Mouse (Mus musculus): ENCODE measurements at regions not wholly inside any gene's neighbourhood (a gene's known extent, or its start where the extent isn't known, plus 50 kb on each side); places are given as distances from the start of the nearest gene placed in this dataset.

DNA sequence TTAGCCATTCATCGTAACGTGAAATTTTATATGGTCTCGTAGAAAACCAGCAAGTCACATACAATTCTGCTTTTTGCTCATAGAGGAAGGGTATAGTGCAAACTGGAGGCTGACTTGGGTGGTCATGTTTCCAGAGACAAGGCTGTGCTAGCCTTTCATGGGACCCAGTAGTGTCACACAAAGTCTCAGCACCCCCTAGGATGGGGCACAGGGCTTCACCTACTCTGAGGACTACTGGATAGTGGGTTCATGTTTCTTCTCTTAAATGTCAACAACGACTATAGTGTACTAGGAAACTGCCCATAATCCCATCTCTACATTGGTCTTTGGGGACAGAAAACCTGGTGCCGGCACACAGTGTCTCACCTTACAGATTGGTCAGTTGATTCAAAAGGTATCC, 603.0 kb upstream of the Sall1 start:
- 83% methylated on average over 5 of the region's 5 CpGs for WGBS
- no peak overlapping the region for H3K9ac ChIP-seq

DNA sequence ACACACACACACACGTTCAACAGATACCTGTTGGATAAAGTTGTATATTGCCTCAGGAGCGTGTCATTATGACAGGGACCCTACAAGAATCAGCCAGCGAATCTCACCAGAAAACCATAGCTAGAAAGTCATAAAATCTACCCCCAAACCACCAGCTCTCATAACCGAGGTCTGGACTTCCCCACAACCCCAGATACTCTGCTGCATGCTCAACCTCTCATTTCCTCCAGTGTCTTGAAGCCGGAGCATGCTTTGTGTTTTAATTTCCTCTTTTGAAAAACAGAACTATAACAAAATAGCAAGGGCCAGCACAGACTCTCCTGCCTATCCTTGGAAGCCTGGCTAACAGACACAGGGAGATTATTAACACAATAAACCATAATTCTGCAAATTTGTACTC, 597.4 kb upstream of the Sall1 start:
- H3K36me3 ChIP-seq, result no peaks in the 10 kb centered on the region
- no peaks in the 10 kb centered on the region for H3K4me1 ChIP-seq
- H3K27me3 ChIP-seq, result no peaks in the 10 kb centered on the region
- H3K9ac ChIP-seq, result no peak overlapping the region
- ATAC-seq (ENCODE audit: insufficient number of reproducible peaks, low FRiP score, low TSS enrichment, low read depth), result no peak
- no peak overlapping the region for H3K27ac ChIP-seq (replicated peaks)
- 77% methylated on average over 5 of the region's 5 CpGs for WGBS
- no peaks in the 10 kb centered on the region for H3K9me3 ChIP-seq (replicated peaks)
- no peak overlapping the region for H3K4me3 ChIP-seq (replicated peaks)
- no peak overlapping the region for H3K4me2 ChIP-seq (replicated peaks)

More for the DNA sequence above, 603.0 kb upstream of the Sall1 start:
- H3K4me3 ChIP-seq (replicated peaks), result no peak overlapping the region
- no peak overlapping the region for H3K27ac ChIP-seq (replicated peaks)
- no peaks in the 10 kb centered on the region for H3K27me3 ChIP-seq
- no peak overlapping the region for H3K4me2 ChIP-seq (replicated peaks)
- ATAC-seq (ENCODE audit: insufficient number of reproducible peaks, low FRiP score, low TSS enrichment, low read depth), result no peak
- H3K4me1 ChIP-seq, result no peaks in the 10 kb centered on the region
- H3K36me3 ChIP-seq, result no peaks in the 10 kb centered on the region
- no peaks in the 10 kb centered on the region for H3K9me3 ChIP-seq (replicated peaks)

DNA sequence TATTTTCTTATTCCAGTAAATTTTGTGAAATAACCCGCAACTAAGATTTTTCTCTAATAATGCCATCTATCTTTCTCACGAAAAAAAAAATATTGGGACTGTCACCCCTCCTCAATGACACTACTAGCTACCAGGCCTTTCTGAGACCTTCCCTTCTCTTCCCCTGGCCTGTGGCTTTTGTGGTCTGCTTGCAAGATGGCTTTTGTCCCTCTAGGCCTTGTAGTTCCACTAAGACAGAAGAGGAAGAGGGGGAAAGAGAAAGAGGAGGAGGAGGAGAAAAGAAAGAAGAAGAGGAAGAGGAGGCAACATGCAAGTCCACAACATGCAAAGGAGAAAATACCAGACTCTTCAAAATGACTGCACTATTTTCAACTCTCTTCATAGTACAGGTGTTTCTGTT, 590.9 kb upstream of the Sall1 start:
- ATAC-seq (ENCODE audit: insufficient number of reproducible peaks, low FRiP score, low TSS enrichment, low read depth), result no peak
- H3K4me3 ChIP-seq (replicated peaks), result no peak overlapping the region
- 90% methylated on average over 2 of the region's 2 CpGs for WGBS
- no peaks in the 10 kb centered on the region for H3K27me3 ChIP-seq
- H3K27ac ChIP-seq (replicated peaks), result no peak overlapping the region
- no peak overlapping the region for H3K4me2 ChIP-seq (replicated peaks)
- no peak overlapping the region for H3K9ac ChIP-seq
- H3K36me3 ChIP-seq, result no peaks in the 10 kb centered on the region
- H3K4me1 ChIP-seq, result no peaks in the 10 kb centered on the region
- no peaks in the 10 kb centered on the region for H3K9me3 ChIP-seq (replicated peaks)

DNA sequence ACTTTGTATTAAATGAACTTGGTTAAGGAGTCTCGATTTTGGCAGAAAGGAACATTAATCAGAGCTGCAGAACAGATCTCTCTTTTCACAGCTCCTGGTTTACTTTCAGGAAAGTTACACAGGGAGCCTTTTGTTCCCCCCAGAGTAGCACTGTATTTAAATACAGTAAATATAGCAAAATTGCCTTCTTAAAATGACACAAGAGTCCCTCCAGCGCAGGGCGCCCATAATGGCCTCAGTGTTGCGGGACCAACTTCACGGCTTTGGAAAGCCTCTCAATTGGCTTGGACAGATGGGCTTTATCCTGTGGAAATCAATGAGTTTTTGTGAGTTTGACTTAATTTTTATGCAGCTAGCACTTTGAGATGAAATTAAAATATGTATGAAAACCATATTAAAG, 588.3 kb upstream of the Sall1 start:
- WGBS, result 71% methylated on average over 5 of the region's 5 CpGs
- no peak overlapping the region for H3K4me2 ChIP-seq (replicated peaks)

DNA sequence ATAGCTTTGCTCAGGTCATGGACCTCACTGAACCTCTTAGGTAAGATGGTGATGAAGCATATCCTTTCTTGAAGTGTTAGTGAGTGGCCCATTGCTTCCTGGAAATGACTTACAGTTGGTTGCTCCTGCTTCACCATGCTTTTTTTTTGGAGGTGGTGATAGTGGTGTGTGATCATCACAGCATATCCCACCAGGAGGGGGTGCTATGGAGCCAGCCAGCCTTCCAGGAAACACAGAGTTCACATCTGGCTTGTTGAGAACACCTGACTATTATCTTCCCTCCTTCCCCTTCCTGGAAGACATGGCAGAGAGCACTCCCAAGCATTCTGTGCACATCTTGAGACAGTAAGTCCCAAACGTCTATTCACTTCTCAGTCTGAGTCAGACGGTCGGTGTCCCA, 586.6 kb upstream of the Sall1 start:
- Histone ChIP-seq H3K4me3 (replicated peaks) (no peak overlapping the region), H3K9ac (no peak overlapping the region), H3K9me3 (replicated peaks) (no peaks in the 10 kb centered on the region), H3K4me2 (replicated peaks) (no peak overlapping the region), H3K27me3 (no peaks in the 10 kb centered on the region), H3K27ac (replicated peaks) (no peak overlapping the region), H3K36me3 (no peaks in the 10 kb centered on the region), H3K4me1 (no peaks in the 10 kb centered on the region)
- no peak for ATAC-seq (ENCODE audit: insufficient number of reproducible peaks, low FRiP score, low TSS enrichment, low read depth)
- WGBS, result 82% methylated on average over 3 of the region's 3 CpGs

More for the DNA sequence above, 588.3 kb upstream of the Sall1 start:
- ATAC-seq (ENCODE audit: insufficient number of reproducible peaks, low FRiP score, low TSS enrichment, low read depth), result no peak
- Histone ChIP-seq H3K9ac (no peak overlapping the region), H3K27me3 (no peaks in the 10 kb centered on the region), H3K27ac (replicated peaks) (no peak overlapping the region), H3K4me1 (no peaks in the 10 kb centered on the region), H3K4me3 (replicated peaks) (no peak overlapping the region), H3K9me3 (replicated peaks) (no peaks in the 10 kb centered on the region), H3K36me3 (no peaks in the 10 kb centered on the region)

DNA sequence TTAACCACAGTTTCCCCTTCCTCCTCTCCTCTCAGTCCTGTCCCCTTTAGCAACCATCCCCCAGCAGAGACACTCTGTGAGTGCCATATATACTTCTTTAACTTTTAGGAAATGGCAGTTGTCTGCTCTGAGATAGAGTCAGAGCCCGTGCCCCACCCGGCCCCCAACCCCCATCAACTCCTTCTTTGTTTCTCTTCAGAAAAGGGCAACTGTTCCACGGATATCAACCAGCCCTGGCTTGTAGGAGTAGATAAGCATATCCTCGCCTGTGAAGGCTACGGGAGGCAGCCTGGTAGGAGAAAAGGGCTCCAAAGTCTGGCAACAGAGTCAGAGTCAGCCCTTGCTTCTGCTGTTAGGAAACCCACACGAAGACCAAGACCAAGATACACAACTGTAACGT, 574.1 kb upstream of the Sall1 start:
- Histone ChIP-seq H3K27ac (replicated peaks) (no peak overlapping the region), H3K9me3 (replicated peaks) (no peaks in the 10 kb centered on the region), H3K4me1 (no peaks in the 10 kb centered on the region), H3K9ac (no peak overlapping the region), H3K36me3 (no peaks in the 10 kb centered on the region), H3K4me2 (replicated peaks) (no peak overlapping the region), H3K27me3 (no peaks in the 10 kb centered on the region), H3K4me3 (replicated peaks) (no peak overlapping the region)
- no peak for ATAC-seq (ENCODE audit: insufficient number of reproducible peaks, low FRiP score, low TSS enrichment, low read depth)
- WGBS, result 64% methylated on average over 7 of the region's 7 CpGs

DNA sequence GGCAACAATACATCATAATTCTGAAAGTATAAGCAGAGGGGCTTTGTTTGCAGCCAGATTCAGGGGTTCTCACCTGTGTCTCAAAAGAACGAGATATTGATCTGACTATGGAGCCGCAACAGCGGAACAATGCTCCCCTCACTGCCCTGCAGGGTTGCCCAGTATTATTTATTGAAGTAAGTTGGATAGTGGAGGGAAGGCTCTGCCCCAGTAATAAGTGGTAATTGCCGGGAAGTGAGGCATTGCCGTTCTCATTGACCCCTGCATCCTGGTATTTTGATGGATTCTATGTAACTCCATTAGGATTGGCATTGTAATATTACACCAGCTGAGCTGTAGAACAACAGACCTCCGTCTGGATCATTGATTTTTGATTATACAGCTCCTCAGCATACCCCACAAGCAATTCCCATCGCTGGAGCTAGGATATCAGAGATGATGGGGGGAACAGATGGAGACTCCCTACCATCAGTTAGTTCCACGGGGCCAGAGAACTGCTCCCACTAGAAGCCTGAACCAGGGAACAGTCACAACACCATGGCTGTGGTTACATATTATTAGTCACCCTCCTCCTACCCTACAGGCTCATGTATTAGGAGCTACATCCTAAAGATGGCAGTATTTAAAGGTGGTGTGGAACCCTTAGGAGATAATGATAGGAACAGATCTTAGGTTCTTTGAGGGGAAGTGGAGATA, 572.0 kb upstream of the Sall1 start:
- Histone ChIP-seq H3K9me3 (replicated peaks) (no peaks in the 10 kb centered on the region), H3K36me3 (no peaks in the 10 kb centered on the region), H3K4me1 (no peaks in the 10 kb centered on the region), H3K4me3 (replicated peaks) (no peak overlapping the region), H3K27ac (replicated peaks) (no peak overlapping the region), H3K9ac (no peak overlapping the region), H3K27me3 (no peaks in the 10 kb centered on the region), H3K4me2 (replicated peaks) (no peak overlapping the region)
- no peak for ATAC-seq (ENCODE audit: insufficient number of reproducible peaks, low FRiP score, low TSS enrichment, low read depth)
- WGBS, result 68% methylated on average over 8 of the region's 8 CpGs

DNA sequence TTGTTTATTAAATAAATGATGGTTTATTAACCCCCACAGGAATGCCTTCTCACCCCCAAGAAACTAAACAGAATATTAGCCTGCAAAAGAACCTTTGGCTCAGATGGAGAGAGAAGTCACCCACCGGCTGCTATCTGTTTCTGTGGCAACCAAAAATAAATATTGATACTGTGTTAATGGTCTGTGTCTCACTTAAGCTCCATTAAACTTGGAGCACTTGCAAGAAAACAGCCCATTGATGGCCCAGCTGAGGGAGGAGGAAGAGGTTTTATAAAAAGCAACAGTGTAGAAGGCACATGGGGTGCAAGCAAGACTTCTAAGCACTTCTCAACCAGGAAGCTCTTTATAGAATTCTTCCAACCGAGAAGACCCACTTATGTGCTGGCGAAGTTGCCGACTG, 565.1 kb upstream of the Sall1 start:
- H3K4me1 ChIP-seq, result no peaks in the 10 kb centered on the region
- no peaks in the 10 kb centered on the region for H3K9me3 ChIP-seq (replicated peaks)
- H3K9ac ChIP-seq, result no peak overlapping the region
- no peaks in the 10 kb centered on the region for H3K36me3 ChIP-seq
- WGBS, result 80% methylated on average over 4 of the region's 4 CpGs
- no peak for ATAC-seq (ENCODE audit: insufficient number of reproducible peaks, low FRiP score, low TSS enrichment, low read depth)
- H3K27ac ChIP-seq (replicated peaks), result no peak overlapping the region
- no peak overlapping the region for H3K4me2 ChIP-seq (replicated peaks)
- H3K4me3 ChIP-seq (replicated peaks), result no peak overlapping the region
- H3K27me3 ChIP-seq, result no peaks in the 10 kb centered on the region

DNA sequence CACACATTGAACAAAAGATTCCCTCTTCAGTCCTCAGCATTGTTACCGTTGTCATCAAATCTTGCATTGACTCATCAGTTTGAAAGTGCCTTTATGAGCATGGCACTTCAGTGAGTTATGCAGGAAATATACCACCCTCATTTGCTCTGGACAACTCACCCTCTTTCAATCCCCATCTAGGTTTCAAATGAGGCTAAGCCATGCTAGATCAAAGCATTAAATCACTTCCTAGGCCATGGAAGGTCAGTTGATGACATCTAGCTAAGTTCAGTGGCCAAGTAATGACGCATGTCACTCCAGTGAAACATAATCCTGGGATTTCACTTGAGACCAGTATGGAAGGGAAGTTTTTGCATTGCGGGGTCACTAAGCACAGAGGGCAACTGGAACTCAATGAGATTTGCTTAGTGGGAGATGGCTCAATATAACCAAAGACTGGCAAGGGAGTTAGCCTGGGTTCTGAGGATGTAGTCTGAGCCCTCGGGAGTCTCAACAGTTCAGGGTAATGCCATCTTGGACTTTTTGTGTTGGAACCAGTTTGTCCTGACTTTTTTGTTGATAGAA, 562.0 kb upstream of the Sall1 start:
- no peak overlapping the region for H3K4me3 ChIP-seq (replicated peaks)
- H3K9ac ChIP-seq, result no peak overlapping the region
- no peak overlapping the region for H3K27ac ChIP-seq (replicated peaks)
- no peak overlapping the region for H3K4me2 ChIP-seq (replicated peaks)
- no peak for ATAC-seq (ENCODE audit: insufficient number of reproducible peaks, low FRiP score, low TSS enrichment, low read depth)
- H3K36me3 ChIP-seq, result no peaks in the 10 kb centered on the region
- no peaks in the 10 kb centered on the region for H3K9me3 ChIP-seq (replicated peaks)
- H3K4me1 ChIP-seq, result no peaks in the 10 kb centered on the region
- WGBS, result 78% methylated on average over 4 of the region's 4 CpGs
- H3K27me3 ChIP-seq, result no peaks in the 10 kb centered on the region

DNA sequence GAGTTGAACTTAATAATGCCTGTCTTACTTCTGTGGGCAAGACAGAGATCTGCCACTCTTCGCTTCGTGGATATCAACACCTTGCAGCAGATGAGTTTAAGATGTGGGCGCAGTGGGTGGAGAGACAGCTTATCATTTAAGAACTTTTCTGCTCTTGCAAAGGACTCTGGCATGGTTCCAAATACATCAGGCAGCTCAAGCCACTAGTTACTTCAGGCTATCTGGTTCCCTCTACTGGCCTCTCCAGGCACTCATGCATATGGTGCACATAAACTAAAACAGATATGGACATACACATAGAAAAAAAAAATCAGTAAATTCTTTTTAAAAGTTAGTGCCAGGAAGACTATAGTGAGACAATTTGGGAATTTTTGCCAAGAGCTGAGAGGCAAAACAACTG, 560.5 kb upstream of the Sall1 start:
- Histone ChIP-seq H3K4me3 (replicated peaks) (no peak overlapping the region), H3K27ac (replicated peaks) (no peak overlapping the region), H3K9me3 (replicated peaks) (no peaks in the 10 kb centered on the region), H3K27me3 (no peaks in the 10 kb centered on the region), H3K9ac (no peak overlapping the region), H3K36me3 (no peaks in the 10 kb centered on the region), H3K4me1 (no peaks in the 10 kb centered on the region), H3K4me2 (replicated peaks) (no peak overlapping the region)
- 90% methylated on average over 3 of the region's 3 CpGs for WGBS
- no peak for ATAC-seq (ENCODE audit: insufficient number of reproducible peaks, low FRiP score, low TSS enrichment, low read depth)

DNA sequence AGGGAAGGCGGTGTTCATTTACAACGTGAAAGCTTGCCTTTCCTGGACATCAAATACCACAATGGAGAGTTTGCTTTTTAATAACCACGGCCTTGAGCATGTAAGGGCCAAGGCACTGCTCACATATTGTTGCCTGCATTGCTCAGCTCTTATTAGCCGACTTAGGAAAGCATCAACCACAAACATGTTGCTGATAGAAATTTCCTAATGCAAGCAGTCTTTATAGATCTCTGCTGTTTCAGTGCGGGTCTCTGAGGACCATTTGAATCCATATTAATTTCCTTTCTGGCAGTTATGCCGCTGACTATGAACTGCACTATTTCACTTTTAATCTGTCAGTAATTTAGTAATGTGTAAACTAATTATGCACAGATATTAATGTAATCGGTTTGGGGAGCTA, 552.4 kb upstream of the Sall1 start:
- no peak for ATAC-seq (ENCODE audit: insufficient number of reproducible peaks, low FRiP score, low TSS enrichment, low read depth)
- H3K4me3 ChIP-seq (replicated peaks), result no peak overlapping the region
- H3K4me1 ChIP-seq, result no peaks in the 10 kb centered on the region
- no peaks in the 10 kb centered on the region for H3K27me3 ChIP-seq
- H3K9me3 ChIP-seq (replicated peaks), result no peaks in the 10 kb centered on the region
- WGBS, result 64% methylated on average over 7 of the region's 7 CpGs
- H3K36me3 ChIP-seq, result no peaks in the 10 kb centered on the region
- H3K27ac ChIP-seq (replicated peaks), result no peak overlapping the region
- H3K9ac ChIP-seq, result no peak overlapping the region
- no peak overlapping the region for H3K4me2 ChIP-seq (replicated peaks)

DNA sequence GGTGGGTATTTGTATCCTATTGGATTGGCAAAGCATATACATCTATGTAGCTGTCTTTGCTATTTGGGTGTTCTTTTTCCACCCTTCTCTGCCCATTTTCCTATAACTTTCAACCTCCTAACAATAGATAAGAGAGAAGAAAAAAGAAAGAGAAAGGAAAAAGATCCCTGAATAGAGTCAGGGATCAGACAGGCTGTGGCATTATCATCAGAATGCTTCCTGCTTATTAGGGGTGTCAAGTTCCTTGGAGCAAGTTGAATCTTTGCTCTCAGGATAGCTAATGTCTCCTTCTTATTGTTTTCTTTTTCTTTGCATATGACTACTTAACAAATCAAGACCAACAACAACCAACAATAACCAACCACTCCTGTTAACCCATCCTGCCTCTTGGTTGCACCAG, 539.1 kb upstream of the Sall1 start:
- H3K9me3 ChIP-seq (replicated peaks), result no peaks in the 10 kb centered on the region
- H3K27me3 ChIP-seq, result no peaks in the 10 kb centered on the region
- ATAC-seq (ENCODE audit: insufficient number of reproducible peaks, low FRiP score, low TSS enrichment, low read depth), result no peak
- H3K36me3 ChIP-seq, result no peaks in the 10 kb centered on the region
- no peak overlapping the region for H3K4me3 ChIP-seq (replicated peaks)
- H3K9ac ChIP-seq, result no peak overlapping the region
- no peak overlapping the region for H3K27ac ChIP-seq (replicated peaks)
- no peaks in the 10 kb centered on the region for H3K4me1 ChIP-seq
- no peak overlapping the region for H3K4me2 ChIP-seq (replicated peaks)

Measured in embryonic facial prominence, embryonic 15.5 days (tissue).